Mouse (Mus musculus): Measurements from ENCODE around the gene Flt1.

DNA sequence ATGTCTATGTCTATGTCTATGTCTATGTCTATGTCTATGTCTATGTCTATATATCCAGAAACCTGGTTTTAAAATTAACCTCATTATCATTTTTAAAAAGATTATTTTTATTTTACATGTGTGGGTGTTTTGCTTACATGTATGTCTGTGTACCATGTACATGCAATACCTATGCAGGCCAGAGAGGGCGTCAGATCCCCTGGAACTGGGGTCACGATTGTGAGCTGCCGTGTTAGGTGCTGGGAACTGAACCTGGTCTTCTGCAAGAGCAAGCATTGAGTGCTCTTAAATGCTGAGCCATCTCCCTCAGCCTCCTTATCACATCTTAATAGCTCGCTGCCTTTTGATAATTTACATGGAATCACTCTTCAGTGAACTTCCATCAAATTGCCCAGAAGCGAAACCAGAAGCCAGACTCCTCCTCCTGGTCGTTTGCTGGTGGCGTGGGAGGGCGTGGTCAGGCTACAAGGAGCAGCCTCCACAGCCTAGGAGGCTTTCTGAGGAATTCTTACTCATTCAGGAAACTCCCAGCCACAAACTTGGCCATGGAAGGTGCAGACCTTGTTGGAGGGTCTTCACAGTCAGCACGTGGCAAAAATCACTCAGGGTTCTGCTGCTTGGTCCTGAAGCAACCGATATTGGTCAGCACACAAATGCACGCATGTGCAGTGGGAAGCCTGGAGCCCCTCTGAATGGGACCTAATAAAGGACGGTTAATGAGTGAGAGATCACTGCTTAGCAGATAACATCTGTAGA lies 32.2 kb upstream of the Flt1 start:
- TF ChIP-seq POLR2A (IDR thresholded peaks at IDR 0.05; ENCODE audit: borderline replicate concordance, extremely low read depth, low read depth, low read length) (no peak), CTCF (IDR thresholded peaks at IDR 0.05; ENCODE audit: insufficient read depth, low read length) (peak; percentile 41; the same call in 1 of the 2 replicates)

Measured in lung, adult 2 months (tissue).